Mouse (Mus musculus) neutrophil, adult 83 days (primary cell): Measurements from ENCODE around the gene Olfr683. TPM values are rescaled to one million over a fixed set of nuclear protein-coding genes. Genes with fewer than 3 reads are reported as not detected.

ENCODE experiments used
- total RNA-seq, 2 experiments: library from RNA; stranded (reverse); gene quantifications; one replicate each; pipeline ENCODE4 v1.2.4; 2023

The Olfr683 gene
- total RNA-seq, result not detected

GRCm38 (mm10) chr7:105146912-105147311 is at the start of gene Olfr683:
Gene Olfr683 (minus strand): TSS chr7:105147012.

GRCm38 (mm10) chr7:105185912-105186311 is 39.1 kb upstream of the Olfr683 start, which contains the start of gene Olfr685:
Gene Olfr685 (minus strand): TSS chr7:105186012.

GRCm38 (mm10) chr7:105163553-105163952 is 16.7 kb upstream of the Olfr683 start, which contains the start of gene Olfr684:
Gene Olfr684 (minus strand): TSS chr7:105163653.

GRCm38 (mm10) chr7:105116536-105116935 is 30.3 kb downstream of the Olfr683 start, which contains the start of gene Olfr681:
Gene Olfr681 (plus strand): TSS chr7:105116836.

GRCm38 (mm10) chr7:105092717-105093116 is 54.1 kb downstream of the Olfr683 start, which contains the start of gene Olfr680-ps1:
Gene Olfr680-ps1 (minus strand): TSS chr7:105092817.

Other genes with a start within 250 kb of the Olfr683 start
- not detected for gene Olfr667, start 225.5 kb downstream of the Olfr683 start, total RNA-seq
- not detected for gene Olfr668, start 219.0 kb downstream of the Olfr683 start, total RNA-seq
- not detected for gene Olfr669, start 212.8 kb downstream of the Olfr683 start, total RNA-seq
- not detected for gene Olfr670, start 184.4 kb downstream of the Olfr683 start, total RNA-seq
- not detected for gene Olfr671, start 167.9 kb downstream of the Olfr683 start, total RNA-seq
- gene Olfr672, start 145.0 kb downstream of the Olfr683 start, total RNA-seq, result not detected
- not detected for gene Olfr675, start 118.6 kb downstream of the Olfr683 start, total RNA-seq
- not detected for gene Olfr676, start 114.3 kb downstream of the Olfr683 start, total RNA-seq
- gene Olfr677, start 95.6 kb downstream of the Olfr683 start, total RNA-seq, result not detected
- not detected for gene Olfr678, start 82.5 kb downstream of the Olfr683 start, total RNA-seq
- not detected for gene Olfr679, start 65.8 kb downstream of the Olfr683 start, total RNA-seq
- gene Olfr680-ps1, start 54.2 kb downstream of the Olfr683 start, total RNA-seq, result not detected
- gene Olfr681, start 30.2 kb downstream of the Olfr683 start, total RNA-seq, result not detected
- gene Olfr684, start 16.6 kb upstream of the Olfr683 start, total RNA-seq, result not detected
- gene Olfr685, start 39.0 kb upstream of the Olfr683 start, total RNA-seq, result not detected
- gene Olfr686, start 60.5 kb upstream of the Olfr683 start, total RNA-seq, result not detected
- not detected for gene Olfr688, start 141.1 kb upstream of the Olfr683 start, total RNA-seq
- not detected for gene Olfr689, start 164.2 kb upstream of the Olfr683 start, total RNA-seq
- gene Olfr690, start 187.1 kb upstream of the Olfr683 start, total RNA-seq, result under 1 TPM in 1 of 2 experiments, not detected in 1; 0.15 TPM
- under 1 TPM; 0.61 to 0.71 TPM for gene Olfr691, start 195.3 kb upstream of the Olfr683 start, total RNA-seq
- gene Olfr692, start 221.2 kb upstream of the Olfr683 start, total RNA-seq, result not detected
- not detected for gene Gm5901, start 228.0 kb upstream of the Olfr683 start, total RNA-seq